Mouse (Mus musculus) left cerebral cortex, adult 11 months (tissue): ENCODE measurements around the gene Hoxd8.

Source experiments
- DNase-seq: peaks from one replicate; pipeline ENCODE4 v3.0.0; 2022; ENCODE audit warnings: low spot score

The Hoxd8 gene

GRCm38 (mm10) chr2:74704393-74704998 is at the start of gene Hoxd8:
TSS of gene Hoxd8 (plus strand) at chr2:74704615.
- DNase-seq = no peak

- no peak for DNase-seq
Observed at GRCm38 (mm10) chr2:74654743-74655419, 49.5 kb upstream of the Hoxd8 start.

GRCm38 (mm10) chr2:74655420-74655781 is 49.0 kb upstream of the Hoxd8 start:
- no peak for DNase-seq

GRCm38 (mm10) chr2:74655821-74656631 is 48.4 kb upstream of the Hoxd8 start:
- no peak for DNase-seq

GRCm38 (mm10) chr2:74656632-74657021 is 47.8 kb upstream of the Hoxd8 start:
- DNase-seq = no peak

- DNase-seq = no peak
Observed at GRCm38 (mm10) chr2:74657251-74658023, 47.0 kb upstream of the Hoxd8 start.

GRCm38 (mm10) chr2:74658024-74658666 is 46.3 kb upstream of the Hoxd8 start:
- no peak for DNase-seq

GRCm38 (mm10) chr2:74658667-74659371 is 45.6 kb upstream of the Hoxd8 start:
- no peak for DNase-seq

GRCm38 (mm10) chr2:74659507-74660005 is 44.9 kb upstream of the Hoxd8 start, which contains the start of gene Evx2:
TSS of gene Evx2 (minus strand) at chr2:74659557.
- no peak for DNase-seq

- DNase-seq = no peak
Observed at GRCm38 (mm10) chr2:74660421-74661375, 43.7 kb upstream of the Hoxd8 start.

- DNase-seq = no peak
Observed at GRCm38 (mm10) chr2:74661685-74662084, 42.7 kb upstream of the Hoxd8 start.

- no peak for DNase-seq
Observed at GRCm38 (mm10) chr2:74663291-74663925, 41.0 kb upstream of the Hoxd8 start.

- DNase-seq = no peak
Observed at GRCm38 (mm10) chr2:74666411-74666810, 38.0 kb upstream of the Hoxd8 start.

GRCm38 (mm10) chr2:74667191-74667841 is 37.1 kb upstream of the Hoxd8 start:
- no peak for DNase-seq

GRCm38 (mm10) chr2:74667842-74668357 is 36.5 kb upstream of the Hoxd8 start, which contains the start of gene Hoxd13:
TSS of gene Hoxd13 (plus strand) at chr2:74668310.
- DNase-seq = no peak

GRCm38 (mm10) chr2:74668370-74669229 is 35.8 kb upstream of the Hoxd8 start:
- DNase-seq = no peak

GRCm38 (mm10) chr2:74669230-74669578 is 35.2 kb upstream of the Hoxd8 start:
- DNase-seq = no peak
